Mouse (Mus musculus) stomach, embryonic 14.5 days (tissue): ENCODE measurements around the gene Aida. TPM values are rescaled to one million over a fixed set of nuclear protein-coding genes. Genes with fewer than 3 reads are reported as not detected.

Experiments
- ATAC-seq: fragments of 200-750 bp; cut with Nextera tagmentation; 2 replicates; pipeline ENCODE4 v1.8.0; 2017; ENCODE audit warnings: low read depth, moderate TSS enrichment; ENCODE audit not compliant: insufficient number of reproducible peaks, insufficient read depth, low FRiP score
- H3K27ac ChIP-seq: fragments of 300-500 bp; sonication (generic); 2 replicates; pipeline ENCODE4 v1.5.1; 2014; ENCODE audit warnings: mild to moderate bottlenecking, low read length, moderate library complexity, mixed read lengths
- H3K27me3 ChIP-seq: fragments of 300-500 bp; sonication (generic); 2 replicates; pipeline ENCODE4 v1.6.1; 2014; ENCODE audit warnings: low read length, control low read depth, mixed read lengths; ENCODE audit not compliant: control insufficient read depth, insufficient read depth
- H3K36me3 ChIP-seq: fragments of 300-500 bp; sonication (generic); 2 replicates; pipeline ENCODE4 v1.6.1; 2014; ENCODE audit warnings: mild to moderate bottlenecking, control low read depth, low read length, moderate library complexity, mixed read lengths; ENCODE audit not compliant: control insufficient read depth, insufficient read depth
- H3K4me1 ChIP-seq: fragments of 300-500 bp; sonication (generic); 2 replicates; pipeline ENCODE4 v1.6.1; 2014; ENCODE audit warnings: low read length, control low read depth, mixed read lengths; ENCODE audit not compliant: control insufficient read depth, insufficient read depth
- H3K4me2 ChIP-seq: fragments of 300-500 bp; sonication (generic); replicated peaks from 2 replicates; pipeline ENCODE4 v1.6.1; 2014; ENCODE audit warnings: low read depth, low read length, control low read depth
- H3K4me3 ChIP-seq: fragments of 300-500 bp; sonication (generic); 2 replicates; pipeline ENCODE4 v1.5.1; 2014; ENCODE audit warnings: low read depth, low read length, control low read depth
- H3K9ac ChIP-seq: fragments of 300-500 bp; sonication (generic); replicated peaks from 2 replicates; pipeline ENCODE4 v1.6.1; 2014; ENCODE audit warnings: low read depth, mild to moderate bottlenecking, control low read depth, low read length, moderate library complexity, mixed read lengths
- H3K9me3 ChIP-seq: fragments of 300-500 bp; sonication (generic); 2 replicates; pipeline ENCODE4 v1.6.1; 2016; ENCODE audit warnings: low read depth, low read length, control low read depth; ENCODE audit not compliant: control insufficient read depth
- WGBS: fragments of 180-500 bp; shearing (Covaris S2); extraction: QIAGEN DNeasy Blood & Tissue Kit; methylation state at CpG from one replicate; pipeline ENCODE4 v1.1.7; 2014; 5-methylcytosine and 5-hydroxymethylcytosine counted together
- polyA plus RNA-seq: library from polyadenylated mRNA; unstranded; fragments of >200 nt; fragmentation: Nextera tagmentation; extraction: Ambion mirVana; gene quantifications from 2 replicates; pipeline ENCODE4 v1.2.1, GENCODE M21; 2014

Aida gene
- polyA plus RNA-seq, 1 experiment from 2014 or later, result 28.3 TPM

DNA sequence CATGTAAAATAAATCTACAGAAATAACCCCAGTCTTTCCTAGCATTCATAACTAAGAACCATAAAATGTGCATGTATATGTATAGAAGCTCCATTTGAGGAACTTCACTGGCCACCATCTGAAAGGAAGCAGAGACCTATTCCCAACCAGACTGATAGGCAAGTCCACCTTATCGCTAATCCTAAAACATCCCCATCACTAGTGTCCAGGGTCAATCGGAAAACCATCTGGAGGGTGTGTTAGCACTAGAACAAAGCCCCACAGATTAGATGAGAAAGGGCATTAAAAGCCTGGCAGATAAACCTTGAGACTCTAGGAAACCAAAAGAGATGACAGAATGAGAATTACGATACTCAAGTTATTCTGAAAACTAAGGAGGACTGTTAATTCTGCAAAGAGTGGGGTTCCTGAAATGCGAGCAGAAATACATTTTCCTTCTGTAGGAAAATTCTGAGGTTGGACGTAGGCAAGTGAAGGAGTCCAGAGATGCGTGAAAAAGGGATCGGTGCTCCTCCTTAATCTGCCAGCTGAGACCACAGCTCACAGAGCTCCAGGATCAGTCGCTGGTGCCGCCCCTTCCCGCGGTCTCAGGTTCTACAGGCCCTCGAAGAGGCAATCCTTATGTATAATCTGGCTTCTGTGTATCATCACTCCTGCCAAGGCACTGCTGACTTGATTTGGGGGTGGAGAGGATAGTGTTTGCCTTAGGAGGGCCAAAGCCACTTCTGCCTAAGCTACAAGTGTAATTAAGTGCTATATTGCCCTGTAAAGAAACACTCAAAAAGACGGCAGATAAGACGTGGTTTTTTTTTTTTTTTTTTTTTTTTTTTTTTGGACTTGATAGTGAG, 66.6 kb downstream of the Aida start:
- peaks cover 7% of the 10 kb centered on the region for H3K4me1 ChIP-seq
- H3K9ac ChIP-seq, result no peak overlapping the region
- no peak for ATAC-seq
- no peak overlapping the region for H3K4me2 ChIP-seq
- no peak overlapping the region for H3K27ac ChIP-seq
- 86% methylated on average over 14 of the region's 14 CpGs for WGBS
- peaks cover 44% of the 10 kb centered on the region for H3K36me3 ChIP-seq
- no peak overlapping the region for H3K4me3 ChIP-seq
- no peaks in the 10 kb centered on the region for H3K27me3 ChIP-seq
- no peaks in the 10 kb centered on the region for H3K9me3 ChIP-seq

DNA sequence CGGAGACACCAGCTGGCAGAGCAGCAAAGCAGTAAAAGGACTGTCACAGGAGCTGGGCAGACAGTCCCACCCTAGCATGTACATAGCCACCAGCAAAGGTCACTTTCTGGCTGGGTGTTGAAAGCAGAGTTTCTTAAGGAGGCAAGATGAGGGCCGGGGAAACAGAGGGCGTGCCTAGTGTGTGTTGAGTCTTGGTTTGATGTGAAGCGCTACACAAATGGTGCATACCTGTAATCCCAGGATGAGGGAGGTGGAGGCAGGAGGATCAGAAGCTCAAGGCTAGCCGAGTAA, 67.1 kb downstream of the Aida start:
- Histone ChIP-seq H3K9ac (no peak overlapping the region), H3K4me1 (peaks cover 10% of the 10 kb centered on the region), H3K4me2 (no peak overlapping the region), H3K36me3 (peaks cover 42% of the 10 kb centered on the region), H3K27ac (no peak overlapping the region), H3K27me3 (no peaks in the 10 kb centered on the region), H3K4me3 (no peak overlapping the region), H3K9me3 (no peaks in the 10 kb centered on the region)
- no peak for ATAC-seq
- WGBS, result 92% methylated on average over 5 of the region's 5 CpGs

DNA sequence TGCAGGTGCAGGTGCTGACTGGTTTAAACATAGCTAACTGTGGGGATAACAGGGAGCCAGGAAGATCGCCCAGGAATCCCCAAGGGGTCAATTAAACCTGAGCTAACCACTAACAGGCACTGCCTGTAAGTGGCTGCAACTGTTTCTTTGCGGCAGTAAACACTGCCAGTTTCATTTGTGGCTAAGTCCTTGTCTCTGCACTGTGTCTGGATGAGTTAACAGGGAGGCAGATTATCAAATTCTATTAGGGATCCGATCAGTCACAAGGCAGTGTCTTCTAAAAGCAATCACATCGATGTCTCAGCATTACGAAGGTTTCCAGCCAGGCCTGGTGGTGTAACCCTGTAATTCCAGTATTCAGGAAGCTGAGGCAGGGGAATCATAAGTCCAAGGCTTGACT, 70.0 kb downstream of the Aida start:
- H3K9ac ChIP-seq, result no peak overlapping the region
- ATAC-seq, result no peak
- H3K27me3 ChIP-seq, result no peaks in the 10 kb centered on the region
- H3K4me3 ChIP-seq, result no peak overlapping the region
- H3K9me3 ChIP-seq, result no peaks in the 10 kb centered on the region
- H3K4me1 ChIP-seq, result peaks cover 10% of the 10 kb centered on the region
- no peak overlapping the region for H3K27ac ChIP-seq
- WGBS, result 88% methylated on average over 5 of the region's 5 CpGs
- H3K36me3 ChIP-seq, result peaks cover 20% of the 10 kb centered on the region
- no peak overlapping the region for H3K4me2 ChIP-seq

DNA sequence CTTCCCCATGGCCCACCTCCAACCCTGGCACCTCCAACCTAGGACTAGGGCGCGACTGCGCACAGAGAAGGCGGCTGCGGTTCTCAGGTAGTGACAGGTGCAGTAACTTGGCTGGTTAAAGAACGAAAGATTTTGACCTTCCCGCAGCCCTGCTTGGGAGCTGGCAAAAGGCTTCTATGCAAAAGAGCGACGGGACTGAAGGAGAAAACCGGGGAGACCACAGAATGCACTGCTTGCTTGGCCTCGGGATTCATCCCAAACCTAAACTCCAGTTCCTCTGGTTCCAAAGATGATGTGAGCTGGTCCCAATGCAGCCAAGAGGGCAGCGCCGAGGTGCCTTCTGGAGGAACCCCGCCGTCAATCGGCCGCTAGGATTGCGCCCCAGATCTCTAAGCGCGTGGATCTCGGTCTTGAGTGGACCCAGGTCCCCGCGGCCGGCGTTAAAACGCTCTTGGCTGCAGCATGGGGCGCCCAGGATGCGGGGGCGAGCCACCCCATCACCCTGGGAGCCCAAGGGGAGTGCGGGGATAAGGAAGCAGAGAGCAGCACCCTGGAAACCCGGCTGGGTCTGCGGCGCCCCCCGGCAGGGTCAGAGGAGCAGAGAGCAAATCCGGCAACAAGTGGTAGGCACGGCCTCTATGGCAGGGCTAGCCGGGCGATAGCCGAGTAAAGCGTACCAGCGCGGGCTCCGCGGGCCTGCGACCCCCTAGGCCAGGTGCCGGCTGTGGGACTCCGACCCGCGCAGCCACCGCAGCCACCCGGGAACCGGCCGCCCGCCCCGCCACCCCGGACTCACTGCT, 72.4 kb downstream of the Aida start:
- H3K9ac ChIP-seq, result peak overlapping the region; percentile 92
- peaks cover 13% of the 10 kb centered on the region for H3K36me3 ChIP-seq
- ATAC-seq, result peak; percentile 59
- WGBS, result 1% methylated on average over 52 of the region's 56 CpGs
- H3K27ac ChIP-seq, result peak overlapping the region; percentile 66
- H3K27me3 ChIP-seq, result no peaks in the 10 kb centered on the region
- no peaks in the 10 kb centered on the region for H3K9me3 ChIP-seq
- H3K4me2 ChIP-seq, result peak overlapping the region; percentile 84
- H3K4me3 ChIP-seq, result peak overlapping the region; percentile 92
- peaks cover 10% of the 10 kb centered on the region for H3K4me1 ChIP-seq

DNA sequence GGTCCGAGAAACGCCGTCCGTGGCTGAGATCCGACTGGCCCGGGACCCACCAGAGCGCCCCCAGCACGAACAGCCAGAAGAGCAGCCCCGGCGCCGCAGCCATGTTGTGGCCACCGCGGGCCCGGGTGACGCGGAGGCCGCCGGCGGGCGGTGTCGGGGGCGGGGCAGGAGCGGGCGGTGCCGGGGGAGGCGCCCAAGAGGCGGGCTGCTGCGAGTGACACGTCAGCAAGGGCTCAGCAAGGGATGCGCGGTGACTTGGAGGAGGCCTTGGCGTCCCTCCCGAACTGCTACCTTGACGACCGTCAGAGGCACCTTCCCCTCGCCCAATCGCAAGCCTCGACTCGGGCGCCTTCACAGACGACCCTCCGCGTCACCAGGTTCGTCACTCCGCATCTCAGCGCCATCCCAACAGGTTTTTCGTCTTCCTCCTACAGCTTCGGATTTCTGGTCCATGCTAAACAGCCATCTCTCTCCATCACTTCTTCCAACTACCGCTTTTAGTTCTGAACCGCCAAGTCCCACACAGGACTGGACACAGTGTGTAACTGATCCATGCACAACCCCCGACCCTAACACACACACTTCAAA, 73.1 kb downstream of the Aida start, which contains the start of gene Mia3:
Gene Mia3 (minus strand): TSS at position 127 of the 588 bp plus-strand sequence.
- peak; percentile 98 for ATAC-seq
- H3K9me3 ChIP-seq, result no peaks in the 10 kb centered on the region
- under 1% methylated on average over 51 of the region's 51 CpGs for WGBS

DNA sequence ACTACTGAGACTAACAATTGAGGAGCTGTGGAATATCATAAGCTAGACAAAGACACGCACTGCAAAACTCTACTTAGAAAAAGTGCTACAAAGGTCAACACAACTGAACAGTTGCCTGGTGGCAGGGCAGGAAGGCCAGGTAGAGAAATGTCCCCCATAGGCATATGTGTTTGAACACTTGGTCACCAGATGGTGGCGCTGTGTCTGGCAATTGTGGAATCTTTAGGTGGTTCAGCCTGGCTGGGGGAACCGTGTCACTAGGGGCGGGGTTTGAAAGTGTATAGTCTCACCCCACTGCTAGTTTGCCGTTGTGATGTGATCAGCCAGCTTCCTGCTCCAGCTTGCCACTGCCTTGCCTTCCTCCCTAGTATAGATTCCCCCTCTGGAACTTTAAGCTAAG, 78.3 kb downstream of the Aida start:
- Histone ChIP-seq H3K27me3 (no peaks in the 10 kb centered on the region), H3K4me2 (no peak overlapping the region), H3K9ac (no peak overlapping the region), H3K9me3 (peaks cover 3% of the 10 kb centered on the region; the same call in 1 of the 2 replicates), H3K4me1 (no peaks in the 10 kb centered on the region), H3K27ac (no peak overlapping the region), H3K36me3 (no peaks in the 10 kb centered on the region), H3K4me3 (no peak overlapping the region)
- 76% methylated on average over 5 of the region's 5 CpGs for WGBS
- ATAC-seq, result no peak

More for the DNA sequence above, 73.1 kb downstream of the Aida start, which contains the start of gene Mia3:
- no peaks in the 10 kb centered on the region for H3K27me3 ChIP-seq
- H3K27ac ChIP-seq, result peak within 1 kb of the TSS; percentile 66
- H3K4me3 ChIP-seq, result peak within 1 kb of the TSS; percentile 92
- H3K4me1 ChIP-seq, result peaks cover 10% of the 10 kb centered on the region
- H3K9ac ChIP-seq, result peak within 1 kb of the TSS; percentile 92
- H3K4me2 ChIP-seq, result peak within 1 kb of the TSS; percentile 84
- peaks cover 6% of the 10 kb centered on the region for H3K36me3 ChIP-seq

Other genes with a start within 250 kb of the Aida start
- gene Disp1, start 75.1 kb upstream of the Aida start, polyA plus RNA-seq, result 10.6 and 12.3 TPM in 2 replicates
- 47.0 and 48.1 TPM in 2 replicates for gene Brox, start 679 bp downstream of the Aida start, polyA plus RNA-seq
- gene Mia3, start 73.0 kb downstream of the Aida start, polyA plus RNA-seq, result 106 and 120 TPM in 2 replicates
- gene Taf1a, start 92.4 kb downstream of the Aida start, polyA plus RNA-seq, result 23.2 and 24.7 TPM in 2 replicates
- 0.10 and 0.14 TPM in 2 replicates for gene Hhipl2, start 121.6 kb downstream of the Aida start, polyA plus RNA-seq